ENCODE assay signal across 23 mouse cellular contexts in the genomic region with DNA sequence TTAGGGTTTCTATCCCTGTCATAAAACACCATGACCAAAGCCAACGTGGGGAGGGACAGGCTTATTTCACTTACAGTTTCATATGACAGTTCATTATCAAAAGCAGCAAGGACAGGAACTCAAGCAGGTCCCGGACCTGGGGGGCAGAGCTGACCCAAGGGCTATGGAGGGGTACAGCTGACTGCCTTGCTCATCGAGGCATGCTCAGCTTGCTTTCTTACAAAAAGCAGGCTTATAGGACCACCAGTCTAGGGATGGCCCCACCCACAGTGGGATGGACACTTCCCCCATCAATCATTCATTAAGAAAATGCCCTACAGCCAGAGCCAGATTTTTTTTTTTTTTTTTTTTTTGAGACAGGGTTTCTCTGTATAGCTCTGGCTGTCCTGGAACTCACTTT.
"Had no signal": no experiment of that assay in that cellular context is flagged by ENCODE, and none has a peak within 500 bp of the region (broad histone marks: within the 10 kb centered on the region; RNA-seq: fewer than 3 reads in every experiment).

No protein-coding gene starts in this region.

- H3K9me3 ChIP-seq: heart, embryonic 10.5 days; hindbrain, embryonic 10.5 days; hindbrain, embryonic 12.5 days; intestine, embryonic 15.5 days; kidney, embryonic 15.5 days; limb, embryonic 13.5 days; limb, embryonic 15.5 days; liver, embryonic 12.5 days had no signal

- ATAC-seq: hindbrain, embryonic 16.5 days; inflammation-experienced regulatory T-cells, adult 6 months; intestine, embryonic 15.5 days; intestine, postnatal 0 days; liver, embryonic 12.5 days had no signal

- H3K9ac ChIP-seq: heart, embryonic 12.5 days; hindbrain, embryonic 12.5 days; hindbrain, embryonic 14.5 days; intestine, embryonic 15.5 days; kidney, embryonic 15.5 days; limb, embryonic 13.5 days; limb, embryonic 15.5 days; liver, embryonic 12.5 days; liver, embryonic 14.5 days had no signal

- H3K4me3 ChIP-seq: heart, embryonic 10.5 days; heart, embryonic 12.5 days; hindbrain, embryonic 10.5 days; hindbrain, embryonic 12.5 days; intestine, embryonic 15.5 days; kidney, embryonic 15.5 days; limb, embryonic 13.5 days; limb, embryonic 15.5 days; liver, embryonic 12.5 days had no signal

- H3K4me2 ChIP-seq: heart, embryonic 12.5 days; hindbrain, embryonic 12.5 days; hindbrain, embryonic 14.5 days; intestine, embryonic 15.5 days; kidney, embryonic 15.5 days; limb, embryonic 13.5 days; limb, embryonic 15.5 days; liver, embryonic 12.5 days had no signal

- H3K27ac ChIP-seq: heart, embryonic 10.5 days; hindbrain, embryonic 10.5 days; hindbrain, embryonic 12.5 days; hindbrain, embryonic 14.5 days; intestine, embryonic 15.5 days; kidney, embryonic 15.5 days; kidney, postnatal 0 days; limb, embryonic 13.5 days; limb, embryonic 15.5 days; liver, embryonic 12.5 days; liver, embryonic 14.5 days had no signal

- H3K27me3 ChIP-seq: heart, embryonic 12.5 days; hindbrain, embryonic 12.5 days; intestine, embryonic 15.5 days; kidney, embryonic 15.5 days; limb, embryonic 13.5 days; limb, embryonic 15.5 days; liver, embryonic 12.5 days had no signal

- DNase-seq: gastrocnemius, postnatal 14 days; heart, postnatal 10 days; heart, postnatal 4 days; kidney, postnatal 14 days; kidney, postnatal 36 days; layer of hippocampus, adult 9-11 months; layer of hippocampus, postnatal 36 days; left cerebral cortex, postnatal 4 days had no signal
